In genomic region chr6:115221215-115221641, GRCm38 (mm10) we compare ENCODE assay signal across 17 mouse cellular contexts. TPM values are rescaled to one million over a fixed set of nuclear protein-coding genes. Genes with fewer than 3 reads are reported as not detected.
A peak's percentile ranks its signal among the peaks of the same experiment; 100 is the strongest.
DNase-seq lines count a peak whose midpoint lies in the region; TF ChIP-seq lines count a peak whose summit lies in the region.
"Had no signal": no experiment of that assay in that cellular context is flagged by ENCODE, and none has a peak within 500 bp of the region (broad histone marks: within the 10 kb centered on the region; RNA-seq: fewer than 3 reads in every experiment).

No protein-coding gene starts in this region.

- peak overlapping the region; percentile 61 for H3K27ac ChIP-seq in olfactory bulb, adult 2 months (ENCODE audit: insufficient read depth, low read depth, low read length)
- H3K27ac ChIP-seq: heart, embryonic 15.5 days; hindbrain, embryonic 14.5 days; kidney, embryonic 15.5 days; limb, embryonic 12.5 days had no signal

- H3K4me3 ChIP-seq in olfactory bulb, adult 2 months (ENCODE audit: insufficient read depth, low read depth, low read length): no peak overlapping the region
- H3K4me3 ChIP-seq: heart, embryonic 15.5 days; kidney, embryonic 15.5 days; limb, embryonic 12.5 days; megakaryocyte, embryonic 14.5 days had no signal

- peak; percentile 45 for DNase-seq in layer of hippocampus, adult 11-12 months (ENCODE audit: low spot score)
- no peak for DNase-seq in layer of hippocampus, adult 9-10 months (ENCODE audit: low spot score)
- DNase-seq in brain, embryonic 14.5 days (ENCODE audit: low read depth): peak; percentile 56
- DNase-seq in cerebellum, adult 9-11 months: peak; percentile 81
- no peak for DNase-seq in adrenal gland, adult 2 months
- no peak for DNase-seq in yolk sac, embryonic 10.5 days (ENCODE audit: low spot score)
- DNase-seq in kidney, postnatal 14 days: no peak
- DNase-seq: gastrocnemius, postnatal 36 days; lung, adult 2 months; retina, postnatal 1 day had no signal

- no peak for TF ChIP-seq CTCF in brain, embryonic 14.5 days (IDR thresholded peaks at IDR 0.05; ENCODE audit: borderline replicate concordance, extremely low read depth, insufficient read depth, insufficient read length)
- no peak for TF ChIP-seq CTCF in olfactory bulb, adult 2 months (IDR thresholded peaks at IDR 0.05; ENCODE audit: insufficient read depth, low read depth, low read length)

- H3K4me1 ChIP-seq in olfactory bulb, adult 2 months (ENCODE audit: control insufficient read depth, insufficient read depth, low read length): peaks cover 12% of the 10 kb centered on the region
- H3K4me1 ChIP-seq: heart, embryonic 15.5 days; kidney, embryonic 15.5 days; limb, embryonic 12.5 days; megakaryocyte, embryonic 14.5 days had no signal

- no peak for TF ChIP-seq POLR2A in brain, embryonic 14.5 days (IDR thresholded peaks at IDR 0.05; ENCODE audit: borderline replicate concordance, extremely low read depth, insufficient read depth, insufficient read length, poor library complexity, severe bottlenecking)
- no peak for TF ChIP-seq POLR2A in olfactory bulb, adult 2 months (IDR thresholded peaks at IDR 0.05; ENCODE audit: insufficient read depth, low read depth, low read length)

- 30% methylated on average over 8 of the region's 8 CpGs for WGBS in olfactory bulb, adult 2 months

RNA-seq across cellular contexts. Expression of gene Gm17482, which starts 5.9 kb away (rescaled TPM):
- polyA plus RNA-seq in brain, embryonic 14.5 days (2012; rRNA removed): not detected in 2 replicates
- not detected in 2 replicates for polyA plus RNA-seq in olfactory bulb, adult 2 months (2012; ENCODE audit: insufficient read depth, insufficient read length, low replicate concordance, missing spikeins)
- total RNA-seq in adrenal gland, adult 2 months (2021): not detected
- not detected in 2 replicates for polyA plus RNA-seq in adrenal gland, adult 2 months (2012; rRNA removed)
- total RNA-seq: gastrocnemius, postnatal 36 days had no signal
- polyA plus RNA-seq: heart, embryonic 15.5 days; hindbrain, embryonic 14.5 days; kidney, embryonic 15.5 days; limb, embryonic 12.5 days; lung, adult 2 months; testis, adult 2 months had no signal

RNA-seq across cellular contexts. Expression of gene Timp4, which starts 30.8 kb away (rescaled TPM):
- polyA plus RNA-seq in brain, embryonic 14.5 days (2012; rRNA removed): 1.9 and 5.7 TPM in 2 replicates
- not detected in 2 replicates for polyA plus RNA-seq in olfactory bulb, adult 2 months (2012; ENCODE audit: insufficient read depth, insufficient read length, low replicate concordance, missing spikeins)
- total RNA-seq in adrenal gland, adult 2 months (2021): 1 to 10 TPM; 4.4 to 7.1 TPM
- polyA plus RNA-seq in adrenal gland, adult 2 months (2012; rRNA removed): 23.6 and 30.8 TPM in 2 replicates

Comparison
In these comparisons a context has a peak if more than half of its experiments do, and no peak if none do; other contexts are left out.
1. DNase-seq: peak in layer of hippocampus, adult 11-12 months (single experiment), brain, embryonic 14.5 days (single experiment) and cerebellum, adult 9-11 months (single experiment); none in layer of hippocampus, adult 9-10 months (single experiment), adrenal gland, adult 2 months (single experiment), yolk sac, embryonic 10.5 days (single experiment) and kidney, postnatal 14 days (single experiment).